Mouse (Mus musculus) liver, embryonic 14.5 days (tissue): ENCODE data around the gene Ptprd. TPM values are rescaled to one million over a fixed set of nuclear protein-coding genes. Genes with fewer than 3 reads are reported as not detected.

Experiments
- ATAC-seq: fragments of 200-750 bp; cut with Nextera tagmentation; 2 replicates; pipeline ENCODE4 v1.8.0; 2017; ENCODE audit warnings: moderate number of reproducible peaks, mild to moderate bottlenecking, moderate library complexity; ENCODE audit not compliant: insufficient read depth
- DNase-seq, 3 experiments: peaks; one replicate each; pipeline ENCODE4 v3.0.0-alpha.2; 2012 to 2013; ENCODE audit warnings: low read depth in 3 of 3, low spot score in 3 of 3
- H3K27ac ChIP-seq: fragments of 300-500 bp; sonication (generic); 2 replicates; pipeline ENCODE4 v1.5.1; 2014; ENCODE audit warnings: moderate library complexity, mild to moderate bottlenecking, control low read depth, inconsistent platforms
- H3K27me3 ChIP-seq: fragments of 300-500 bp; sonication (generic); 2 replicates; pipeline ENCODE4 v1.6.1; 2014; ENCODE audit warnings: mild to moderate bottlenecking, low read length, moderate library complexity; ENCODE audit not compliant: control insufficient read depth, insufficient read depth
- H3K36me3 ChIP-seq: fragments of 300-500 bp; sonication (generic); replicated peaks from 2 replicates; pipeline ENCODE4 v1.6.1; 2014; ENCODE audit warnings: low read depth; ENCODE audit not compliant: control insufficient read depth, insufficient read depth
- H3K4me1 ChIP-seq, 2 experiments: fragments of 200-500 bp in 1 of 2; fragments of 300-500 bp in 1 of 2; sonication (generic) in 1 of 2; replicated peaks; 2 replicates each; pipeline ENCODE4 v1.6.1; 2012 to 2014; ENCODE audit warnings: antibody characterized with exemption in 1 of 2, inconsistent platforms in 1 of 2, low read length in 1 of 2; ENCODE audit not compliant: control insufficient read depth in 2 of 2, insufficient read depth in 2 of 2
- H3K4me2 ChIP-seq: fragments of 300-500 bp; sonication (generic); 2 replicates; pipeline ENCODE4 v1.6.1; 2014; ENCODE audit warnings: low read depth, mild to moderate bottlenecking, control low read depth, moderate library complexity
- H3K4me3 ChIP-seq, 2 experiments: fragments of 200-500 bp in 1 of 2; fragments of 300-500 bp in 1 of 2; sonication (generic) in 1 of 2; 2 replicates each; pipeline ENCODE4 v1.5.1; 2012 to 2014; ENCODE audit warnings: low read depth in 2 of 2, low read length in 2 of 2, mild to moderate bottlenecking in 2 of 2, control low read depth in 1 of 2, inconsistent platforms in 1 of 2, moderate library complexity in 1 of 2; ENCODE audit not compliant: insufficient read depth in 1 of 2
- H3K9ac ChIP-seq: fragments of 300-500 bp; sonication (generic); replicated peaks from 2 replicates; pipeline ENCODE4 v1.6.1; 2014; ENCODE audit warnings: mild to moderate bottlenecking, control low read depth, moderate library complexity
- H3K9me3 ChIP-seq: fragments of 300-500 bp; sonication (generic); 2 replicates; pipeline ENCODE4 v1.6.1; 2016; ENCODE audit warnings: low read length, mixed read lengths; ENCODE audit not compliant: control insufficient read depth
- CTCF ChIP-seq: IDR thresholded peaks from 2 replicates; pipeline ENCODE4 v1.5.1; 2016; ENCODE audit warnings: antibody characterized with exemption, low read depth, control low read depth
- EP300 ChIP-seq: IDR thresholded peaks from 2 replicates; pipeline ENCODE4 v1.6.1; 2016; ENCODE audit warnings: antibody characterized with exemption, low read depth
- WGBS: fragments of 180-500 bp; shearing (Covaris S2); extraction: QIAGEN DNeasy Blood & Tissue Kit; methylation state at CpG from one replicate; pipeline ENCODE4 v1.1.7; 2014; ENCODE audit not compliant: insufficient replicate concordance; 5-methylcytosine and 5-hydroxymethylcytosine counted together
- polyA plus RNA-seq, 2 experiments: library from polyadenylated mRNA; depleted of rRNA in 1 of 2; stranded (reverse) in 1 of 2; unstranded in 1 of 2; fragments of >200 nt; fragmentation: Nextera tagmentation in 1 of 2; extraction: Ambion mirVana in 1 of 2; gene quantifications; 2 replicates each; pipeline versions ENCODE4 v1.2.1 to v1.2.3; 2012 to 2014

Gene Ptprd
- polyA plus RNA-seq, 2 experiments: 1.5 to 2.8 TPM

DNA sequence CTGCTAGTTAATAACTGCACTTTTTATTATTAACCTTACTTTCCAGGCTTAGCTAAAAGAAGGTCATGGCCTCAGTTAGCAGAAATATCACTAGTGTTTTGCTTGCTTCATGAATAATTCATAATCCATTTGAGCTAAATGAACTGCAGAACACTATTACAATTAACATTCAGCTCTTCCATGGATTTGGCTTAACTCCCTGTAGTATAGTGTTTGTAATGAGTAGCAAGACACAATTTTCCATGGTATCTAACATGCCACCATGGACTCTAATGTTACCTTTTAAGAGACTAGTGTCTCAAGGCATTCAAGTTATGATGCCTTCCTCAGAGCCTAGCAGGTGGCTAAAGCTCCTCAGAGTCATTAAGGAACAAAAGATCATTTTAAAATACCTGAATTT is 129.0 kb downstream of the Ptprd start:
- no peak for TF ChIP-seq EP300
- no peak for TF ChIP-seq CTCF
- Histone ChIP-seq H3K4me1 (no peaks in the 10 kb centered on the region), H3K9me3 (no peaks in the 10 kb centered on the region), H3K4me2 (no peak overlapping the region), H3K9ac (no peak overlapping the region), H3K27ac (no peak overlapping the region), H3K27me3 (no peaks in the 10 kb centered on the region), H3K36me3 (no peaks in the 10 kb centered on the region), H3K4me3 (no peak overlapping the region)
- no peak for DNase-seq
- ATAC-seq: no peak

DNA sequence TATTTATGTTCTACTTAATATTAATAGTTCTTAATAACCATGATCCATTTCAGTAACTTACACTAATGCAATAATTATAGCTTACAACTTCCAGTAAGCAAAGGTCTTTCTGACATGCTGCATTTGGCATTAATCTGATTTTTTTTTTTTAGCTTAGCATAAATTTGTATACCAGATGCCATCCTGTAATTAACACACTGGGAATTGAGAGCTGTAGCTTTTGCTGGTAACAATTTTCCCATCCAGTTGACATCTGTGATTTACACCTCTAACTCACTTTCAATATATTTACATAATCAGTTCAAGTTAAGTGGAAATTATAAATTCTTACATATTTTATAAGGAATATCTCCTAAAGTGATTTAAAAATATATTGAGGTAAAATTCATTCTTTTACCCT is 134.3 kb downstream of the Ptprd start:
- DNase-seq (no peak), ATAC-seq (no peak)
- H3K4me3 ChIP-seq: no peak overlapping the region
- no peaks in the 10 kb centered on the region for H3K36me3 ChIP-seq
- no peak overlapping the region for H3K27ac ChIP-seq
- no peaks in the 10 kb centered on the region for H3K27me3 ChIP-seq
- no peaks in the 10 kb centered on the region for H3K9me3 ChIP-seq
- TF ChIP-seq CTCF: no peak
- no peak for TF ChIP-seq EP300
- H3K9ac ChIP-seq: no peak overlapping the region
- no peaks in the 10 kb centered on the region for H3K4me1 ChIP-seq
- H3K4me2 ChIP-seq: no peak overlapping the region

DNA sequence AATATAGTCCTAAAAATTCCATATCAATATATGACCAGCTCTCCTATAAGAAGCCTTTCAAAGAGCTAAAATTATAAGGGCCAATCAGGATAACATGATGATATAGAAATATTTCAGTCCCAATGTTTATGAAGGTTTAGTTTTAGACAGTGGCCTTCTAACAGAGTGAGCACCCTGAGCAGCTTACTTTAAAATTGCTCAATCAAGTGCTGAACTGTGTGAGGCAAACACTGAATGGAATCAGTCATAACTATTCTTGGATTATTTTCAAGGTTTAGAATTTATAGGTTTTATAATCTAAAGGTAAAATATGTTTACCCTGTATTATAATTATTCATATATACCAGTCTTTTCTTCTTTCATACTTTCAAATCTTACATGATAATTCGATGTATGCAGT is 134.7 kb downstream of the Ptprd start:
- H3K36me3 ChIP-seq: no peaks in the 10 kb centered on the region
- H3K9me3 ChIP-seq: no peaks in the 10 kb centered on the region
- no peak overlapping the region for H3K4me2 ChIP-seq
- H3K27me3 ChIP-seq: no peaks in the 10 kb centered on the region
- H3K4me1 ChIP-seq: no peaks in the 10 kb centered on the region
- DNase-seq: no peak
- H3K9ac ChIP-seq: no peak overlapping the region
- ATAC-seq: no peak
- H3K4me3 ChIP-seq: no peak overlapping the region
- TF ChIP-seq EP300 (no peak), CTCF (no peak)
- H3K27ac ChIP-seq: no peak overlapping the region
- 57% methylated on average over 1 of the region's 1 CpGs for whole genome bisulfite sequencing

DNA sequence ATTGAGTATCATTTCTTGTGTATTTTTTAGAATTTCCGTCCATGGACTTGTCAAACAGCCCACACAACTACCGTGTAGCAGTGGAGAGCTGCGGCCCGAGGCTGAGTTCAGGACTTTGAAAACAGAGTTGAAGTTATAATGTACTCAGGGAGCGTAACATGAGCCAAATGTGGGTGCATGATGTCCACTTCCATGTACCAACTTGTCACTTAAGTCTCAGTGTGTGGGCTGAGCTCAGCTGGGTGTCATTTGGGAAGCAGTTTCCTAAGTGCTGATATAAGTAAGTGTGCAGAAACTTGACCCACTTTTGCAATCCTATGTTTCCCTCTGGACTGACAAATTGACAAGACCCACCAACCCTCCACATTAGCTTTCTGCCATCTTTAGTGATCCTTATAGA is 173.4 kb downstream of the Ptprd start:
- TF ChIP-seq CTCF (no peak), EP300 (no peak)
- DNase-seq (no peak), ATAC-seq (no peak)
- no peaks in the 10 kb centered on the region for H3K36me3 ChIP-seq
- H3K27me3 ChIP-seq: no peaks in the 10 kb centered on the region
- H3K4me2 ChIP-seq: no peak overlapping the region
- H3K4me3 ChIP-seq: no peak overlapping the region
- 71% methylated on average over 5 of the region's 5 CpGs for WGBS
- H3K27ac ChIP-seq: no peak overlapping the region
- H3K9ac ChIP-seq: no peak overlapping the region
- H3K4me1 ChIP-seq: no peaks in the 10 kb centered on the region
- no peaks in the 10 kb centered on the region for H3K9me3 ChIP-seq

DNA sequence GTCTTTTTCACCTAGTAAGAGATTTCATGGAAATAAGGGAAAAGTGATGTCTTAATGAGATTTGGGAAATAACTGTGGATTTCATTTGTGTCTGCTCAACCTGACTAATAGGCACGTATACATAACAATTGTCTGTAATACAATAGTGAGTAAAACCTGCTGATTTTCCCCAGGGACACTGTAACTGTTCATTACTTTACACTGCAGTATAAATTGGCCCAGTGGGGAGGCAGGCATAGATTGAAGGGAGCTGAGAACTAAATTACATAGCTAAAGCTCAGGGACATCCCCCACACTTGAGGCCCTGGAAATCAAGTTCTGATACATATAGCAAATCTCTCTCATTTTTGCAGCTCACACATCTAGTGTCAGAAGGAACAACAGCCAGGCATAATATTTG is 209.7 kb downstream of the Ptprd start:
- Histone ChIP-seq H3K9ac (no peak overlapping the region), H3K27me3 (no peaks in the 10 kb centered on the region), H3K4me2 (no peak overlapping the region), H3K4me1 (no peaks in the 10 kb centered on the region), H3K4me3 (no peak overlapping the region), H3K36me3 (no peaks in the 10 kb centered on the region), H3K27ac (no peak overlapping the region), H3K9me3 (no peaks in the 10 kb centered on the region)
- ATAC-seq: no peak
- DNase-seq: no peak
- TF ChIP-seq EP300 (no peak), CTCF (no peak)
- WGBS: 59% methylated on average over 1 of the region's 1 CpGs

DNA sequence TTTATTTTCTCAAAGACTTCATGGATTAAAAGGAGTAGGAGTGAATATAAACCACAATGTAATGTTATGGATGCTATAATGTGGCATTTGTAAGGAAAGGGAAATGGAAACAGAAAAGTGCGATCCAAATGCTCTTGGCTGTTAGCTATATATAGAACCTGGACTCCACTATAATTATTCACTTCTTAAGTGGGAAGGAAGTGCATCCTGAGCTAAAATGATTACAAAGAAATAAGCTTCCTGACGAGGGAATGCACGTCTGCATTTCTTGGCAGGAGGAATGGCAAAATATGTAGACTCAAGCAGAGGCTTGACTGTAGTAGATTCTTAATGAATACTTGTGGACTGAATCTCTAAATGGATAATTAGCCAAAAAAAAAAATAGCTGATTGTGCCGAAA is 219.1 kb downstream of the Ptprd start:
- no peaks in the 10 kb centered on the region for H3K27me3 ChIP-seq
- H3K9ac ChIP-seq: no peak overlapping the region
- DNase-seq (no peak), ATAC-seq (no peak)
- no peak overlapping the region for H3K4me2 ChIP-seq
- H3K9me3 ChIP-seq: no peaks in the 10 kb centered on the region
- H3K36me3 ChIP-seq: no peaks in the 10 kb centered on the region
- no peak overlapping the region for H3K4me3 ChIP-seq
- H3K4me1 ChIP-seq: no peaks in the 10 kb centered on the region
- WGBS: 58% methylated on average over 4 of the region's 4 CpGs
- no peak overlapping the region for H3K27ac ChIP-seq
- TF ChIP-seq EP300 (no peak), CTCF (no peak)
